In genomic region chr5:134456503-134456962, GRCm38 (mm10) we compare ENCODE assay signal across 8 mouse cellular contexts. TPM values are rescaled to one million over a fixed set of nuclear protein-coding genes. Genes with fewer than 3 reads are reported as not detected.
A peak's percentile ranks its signal among the peaks of the same experiment; 100 is the strongest.
DNase-seq lines count a peak whose midpoint lies in the region; ATAC-seq and TF ChIP-seq lines count a peak whose summit lies in the region.

Gene Gtf2ird1, minus strand, starts transcription at chr5:134456716.

- peak; percentile 62 to 71; a peak in 3 of 4 replicates for ATAC-seq in hematopoietic stem cell, adult 5-6 weeks (replicated peaks in 1 of 2; ENCODE audit: insufficient read depth in 1 of 2, low FRiP score in 2 of 2, low TSS enrichment in 1 of 2, low read depth in 1 of 2, poor library complexity in 2 of 2, severe bottlenecking in 2 of 2)

- TF ChIP-seq CTCF in cerebellum, adult 2 months (IDR thresholded peaks at IDR 0.05; ENCODE audit: borderline replicate concordance, insufficient read depth, low read depth, low read length), result no peak
- TF ChIP-seq CTCF in lung, adult 2 months (IDR thresholded peaks at IDR 0.05; ENCODE audit: insufficient read depth, low read length), result no peak

- H3K4me3 ChIP-seq in cerebellum, adult 2 months (replicated peaks; ENCODE audit: insufficient read depth, low read depth, low read length), result peak within 1 kb of the TSS; percentile 81
- peak within 1 kb of the TSS; percentile 77 for H3K4me3 ChIP-seq in lung, adult 2 months (replicated peaks; ENCODE audit: extremely low read depth, low read depth, low read length)

- no peak for TF ChIP-seq POLR2A in cerebellum, adult 2 months (IDR thresholded peaks at IDR 0.05; ENCODE audit: borderline replicate concordance, insufficient read depth, low read length)
- TF ChIP-seq POLR2A in lung, adult 2 months (IDR thresholded peaks at IDR 0.05; ENCODE audit: borderline replicate concordance, extremely low read depth, low read depth, low read length), result no peak

- peak; percentile 50 for DNase-seq in MEL-GATA-1-ER (ENCODE audit: extremely low read depth, low read depth)
- DNase-seq in cerebellum, adult 2 months, result peak; percentile 81
- peak; percentile 63 to 85 for DNase-seq in frontal cortex, adult 2 months (ENCODE audit: extremely low spot score in 1 of 2, low spot score in 1 of 2)
- DNase-seq in layer of hippocampus, adult 8-10 months (ENCODE audit: low spot score in 2 of 2), result peak; percentile 78 to 81
- DNase-seq in lung, adult 2 months, result peak; percentile 61
- DNase-seq in ovary, adult 18-20 months (ENCODE audit: low spot score), result peak; percentile 64
- DNase-seq in thymus, postnatal 4 days, result peak; percentile 74

- no peaks in the 10 kb centered on the region for H3K27me3 ChIP-seq in cerebellum, adult 2 months (ENCODE audit: control insufficient read depth, insufficient read depth, low read length)

- peak within 1 kb of the TSS; percentile 70; the same call in 1 of the 2 replicates for H3K27ac ChIP-seq in cerebellum, adult 2 months (ENCODE audit: insufficient read depth, low read length)

- H3K4me1 ChIP-seq in cerebellum, adult 2 months (ENCODE audit: control insufficient read depth, insufficient read depth, low read length), result peaks cover 4% of the 10 kb centered on the region
- peaks cover 10% of the 10 kb centered on the region; the same call in 1 of the 2 replicates for H3K4me1 ChIP-seq in lung, adult 2 months (ENCODE audit: control insufficient read depth, insufficient read depth, low read length)

- WGBS in cerebellum, adult 2 months, result under 1% methylated on average over 44 of the region's 44 CpGs
- WGBS in lung, adult 2 months, result under 1% methylated on average over 44 of the region's 44 CpGs

RNA-seq across cellular contexts. Expression of gene Gtf2ird1, which starts in this region (rescaled TPM):
- 47.0 and 47.6 TPM in 2 replicates for polyA plus RNA-seq in cerebellum, adult 2 months (2012; rRNA removed)
- 43.3 and 44.4 TPM in 2 replicates for polyA plus RNA-seq in frontal cortex, adult 2 months (2012; rRNA removed)
- total RNA-seq in hematopoietic stem cell, adult 5-6 weeks (2017), result 28.3 and 40.4 TPM in 2 replicates
- total RNA-seq in layer of hippocampus, adult 8-10 months (2022), result 10 to 100 TPM; 26.8 to 35.0 (median 32.8) TPM
- 16.8 and 23.4 TPM in 2 replicates for polyA plus RNA-seq in lung, adult 2 months (2012; rRNA removed)

Comparison
In these comparisons a context has a peak if more than half of its experiments do, and no peak if none do; other contexts are left out.
1. Peak in every context shown above with its lines: DNase-seq, ATAC-seq, H3K4me3 ChIP-seq and H3K27ac ChIP-seq.